Mouse (Mus musculus) hindbrain, embryonic 16.5 days (tissue): ENCODE measurements around the gene Zfp109. TPM values are rescaled to one million over a fixed set of nuclear protein-coding genes. Genes with fewer than 3 reads are reported as not detected.
A peak's percentile ranks its signal among the peaks of the same experiment; 100 is the strongest.
"Not testable (repeated sequence)": the region's sequence is repeated elsewhere in the genome, so short reads cannot be mapped to it uniquely, and the experiment has no call there.

Experiments used
- ATAC-seq: fragments of 200-750 bp; cut with Nextera tagmentation; 2 replicates; pipeline ENCODE4 v1.8.0; 2017; ENCODE audit warnings: moderate TSS enrichment, moderate library complexity
- H3K27ac ChIP-seq: fragments of 300-500 bp; sonication (generic); 2 replicates; pipeline ENCODE4 v1.5.1; 2014; ENCODE audit warnings: low read depth, mild to moderate bottlenecking, control low read depth, low read length, moderate library complexity
- H3K27me3 ChIP-seq: fragments of 300-500 bp; sonication (generic); replicated peaks from 2 replicates; pipeline ENCODE4 v1.6.1; 2014; ENCODE audit warnings: low read length; ENCODE audit not compliant: control insufficient read depth, insufficient read depth
- H3K36me3 ChIP-seq: fragments of 300-500 bp; sonication (generic); 2 replicates; pipeline ENCODE4 v1.6.1; 2014; ENCODE audit warnings: mild to moderate bottlenecking, low read length, moderate library complexity, mixed read lengths; ENCODE audit not compliant: control insufficient read depth, insufficient read depth
- H3K4me1 ChIP-seq: fragments of 300-500 bp; sonication (generic); 2 replicates; pipeline ENCODE4 v1.6.1; 2014; ENCODE audit warnings: low read depth, low read length; ENCODE audit not compliant: control insufficient read depth, insufficient read depth
- H3K4me2 ChIP-seq: fragments of 300-500 bp; sonication (generic); 2 replicates; pipeline ENCODE4 v1.6.1; 2014; ENCODE audit warnings: mild to moderate bottlenecking, low read length, control low read depth, moderate library complexity
- H3K4me3 ChIP-seq: fragments of 300-500 bp; sonication (generic); 2 replicates; pipeline ENCODE4 v1.5.1; 2014; ENCODE audit warnings: mild to moderate bottlenecking, low read length, control low read depth, moderate library complexity
- H3K9ac ChIP-seq: fragments of 300-500 bp; sonication (generic); 2 replicates; pipeline ENCODE4 v1.6.1; 2014; ENCODE audit warnings: low read depth, mild to moderate bottlenecking, control low read depth, low read length, moderate library complexity
- H3K9me3 ChIP-seq: fragments of 300-500 bp; sonication (generic); 2 replicates; pipeline ENCODE4 v1.6.1; 2014; ENCODE audit warnings: mild to moderate bottlenecking, low read length, moderate library complexity; ENCODE audit not compliant: control insufficient read depth
- WGBS: fragments of 180-500 bp; shearing (Covaris S2); extraction: QIAGEN DNeasy Blood & Tissue Kit; methylation state at CpG from one replicate; pipeline ENCODE4 v1.1.7; 2014; 5-methylcytosine and 5-hydroxymethylcytosine counted together
- polyA plus RNA-seq: library from polyadenylated mRNA; unstranded; fragments of >200 nt; fragmentation: Nextera tagmentation; extraction: Ambion mirVana; gene quantifications from 2 replicates; pipeline ENCODE4 v1.2.1, GENCODE M21; 2015

Gene Zfp109
- polyA plus RNA-seq: 4.2 and 4.9 TPM in 2 replicates

DNA sequence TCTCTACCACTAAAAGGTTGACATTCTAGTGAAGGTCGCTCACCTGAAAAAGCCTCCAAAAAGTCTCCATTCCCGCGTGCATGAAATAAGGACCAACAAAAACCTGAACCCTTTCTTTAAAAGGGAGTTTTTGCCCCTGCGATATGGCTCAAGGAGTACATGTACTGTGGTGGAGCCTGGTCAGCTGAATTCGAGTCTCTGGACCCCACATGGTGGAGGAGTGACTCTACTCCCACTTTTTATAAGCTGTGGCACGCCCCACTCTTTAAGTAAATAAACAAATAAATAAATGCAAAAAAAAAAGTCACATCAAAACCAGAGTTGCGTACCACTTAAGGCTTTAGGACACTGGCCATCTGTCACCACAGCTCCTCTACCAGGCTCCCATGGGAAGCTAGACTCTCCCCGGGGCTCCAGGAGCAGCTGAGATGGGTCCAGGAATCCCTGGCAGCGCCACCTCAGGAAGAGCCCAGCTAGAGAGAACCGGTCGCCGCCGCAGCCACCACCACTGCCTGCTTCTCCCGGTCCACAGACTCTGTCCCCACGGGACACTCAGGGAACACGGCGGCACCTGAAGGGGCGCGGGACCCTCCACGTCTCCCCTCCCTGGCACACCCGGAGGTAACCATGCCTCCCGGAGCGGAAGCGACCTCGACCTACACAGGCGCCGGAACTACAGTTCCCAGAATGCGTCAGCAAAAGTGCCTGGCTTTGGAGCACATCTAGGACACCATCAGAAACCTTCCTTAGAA, at the start of gene Zfp109:
Zfp109 (minus strand) TSS at position 521 of the 752 bp plus-strand sequence.
- no peaks in the 10 kb centered on the region for H3K27me3 ChIP-seq
- H3K4me3 ChIP-seq: peak within 1 kb of the TSS; percentile 73
- peaks cover 6% of the 10 kb centered on the region for H3K4me1 ChIP-seq
- H3K4me2 ChIP-seq: peak within 1 kb of the TSS; percentile 72
- peak within 1 kb of the TSS; percentile 81 for H3K9ac ChIP-seq
- peaks cover 2% of the 10 kb centered on the region; the same call in 1 of the 2 replicates for H3K9me3 ChIP-seq
- WGBS: 6% methylated on average over 25 of the region's 28 CpGs
- H3K27ac ChIP-seq: peak within 1 kb of the TSS; percentile 57; the same call in 1 of the 2 replicates
- peaks cover 5% of the 10 kb centered on the region; the same call in 1 of the 2 replicates for H3K36me3 ChIP-seq
- ATAC-seq: peak; percentile 95

DNA sequence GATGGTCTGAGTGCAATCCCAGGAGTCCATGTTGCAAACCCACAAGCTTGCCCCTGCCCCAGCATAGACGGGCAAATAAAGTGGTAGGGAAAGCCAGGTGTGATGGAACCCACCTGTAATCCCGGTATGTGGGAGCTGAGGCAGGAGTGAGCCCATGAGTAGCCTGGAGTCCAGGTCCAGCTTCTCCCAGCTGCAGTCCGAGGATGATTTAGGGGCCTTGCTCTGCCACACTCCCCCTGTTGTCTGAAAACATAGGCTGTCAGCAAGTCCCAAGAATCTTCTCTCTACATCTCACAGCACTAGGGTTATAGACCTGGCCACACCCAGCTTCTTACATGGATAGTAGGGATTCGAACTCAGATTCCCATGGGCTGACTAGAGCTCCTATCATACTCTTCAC, 49.6 kb upstream of the Zfp109 start:
- H3K9me3 ChIP-seq: no peaks in the 10 kb centered on the region
- no peaks in the 10 kb centered on the region for H3K4me1 ChIP-seq
- no peak overlapping the region for H3K27ac ChIP-seq
- WGBS: 80% methylated on average over 4 of the region's 4 CpGs
- no peak overlapping the region for H3K9ac ChIP-seq
- H3K36me3 ChIP-seq: peaks cover 34% of the 10 kb centered on the region
- no peak overlapping the region for H3K4me3 ChIP-seq
- H3K4me2 ChIP-seq: no peak overlapping the region
- no peaks in the 10 kb centered on the region for H3K27me3 ChIP-seq
- ATAC-seq: no peak

DNA sequence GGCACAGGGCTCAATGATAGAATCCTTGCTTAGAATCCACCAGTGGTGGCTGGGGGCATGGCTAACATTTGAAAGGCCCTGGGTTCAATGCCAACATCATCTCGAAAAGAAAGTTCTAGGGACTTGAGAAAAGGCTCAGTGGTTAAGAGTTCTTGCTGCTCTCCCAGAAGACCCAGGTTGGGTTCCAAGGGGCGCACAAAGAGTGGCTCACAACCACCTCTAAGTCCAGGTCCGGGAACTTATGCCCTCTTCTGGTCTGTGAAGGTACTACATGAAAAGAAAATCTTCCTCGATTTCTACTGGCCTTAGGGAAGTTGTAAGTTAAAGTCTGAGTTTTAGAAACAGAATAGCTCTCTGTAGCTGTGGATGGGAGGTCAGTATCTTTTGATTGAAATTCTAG, 48.7 kb upstream of the Zfp109 start:
- 51% methylated on average over 4 of the region's 4 CpGs for WGBS
- H3K9me3 ChIP-seq: no peaks in the 10 kb centered on the region
- ATAC-seq: no peak

GRCm38 (mm10) chr7:24280858-24281145, 43.4 kb upstream of the Zfp109 start:
- no peaks in the 10 kb centered on the region; the same call in none of the 2 replicates for H3K36me3 ChIP-seq
- no peak overlapping the region for H3K27ac ChIP-seq
- no peaks in the 10 kb centered on the region for H3K4me1 ChIP-seq
- H3K4me2 ChIP-seq: no peak overlapping the region
- WGBS: 67% methylated on average over 4 of the region's 4 CpGs
- H3K4me3 ChIP-seq: no peak overlapping the region
- H3K9me3 ChIP-seq: no peaks in the 10 kb centered on the region
- ATAC-seq: 0 out of 2 replicates have a peak, but pooled peaks have one; percentile 17
- H3K9ac ChIP-seq: no peak overlapping the region
- H3K27me3 ChIP-seq: no peaks in the 10 kb centered on the region

More for the DNA sequence above, 48.7 kb upstream of the Zfp109 start:
- peaks cover 26% of the 10 kb centered on the region for H3K36me3 ChIP-seq
- H3K4me2 ChIP-seq: no peak overlapping the region
- no peak overlapping the region for H3K27ac ChIP-seq
- H3K9ac ChIP-seq: no peak overlapping the region
- no peaks in the 10 kb centered on the region for H3K27me3 ChIP-seq
- no peak overlapping the region for H3K4me3 ChIP-seq
- H3K4me1 ChIP-seq: no peaks in the 10 kb centered on the region

- H3K4me3 ChIP-seq: no peak overlapping the region
- H3K27me3 ChIP-seq: no peaks in the 10 kb centered on the region
- H3K36me3 ChIP-seq: peaks cover 2% of the 10 kb centered on the region
- no peaks in the 10 kb centered on the region for H3K4me1 ChIP-seq
- no peak overlapping the region for H3K4me2 ChIP-seq
- H3K9me3 ChIP-seq: no peaks in the 10 kb centered on the region
- H3K9ac ChIP-seq: no peak overlapping the region
- ATAC-seq: peak; percentile 24; the same call in 1 of the 2 replicates
- H3K27ac ChIP-seq: no peak overlapping the region
- WGBS: 58% methylated on average over 10 of the region's 10 CpGs
Measured at GRCm38 (mm10) chr7:24280031-24280857, 42.9 kb upstream of the Zfp109 start.

DNA sequence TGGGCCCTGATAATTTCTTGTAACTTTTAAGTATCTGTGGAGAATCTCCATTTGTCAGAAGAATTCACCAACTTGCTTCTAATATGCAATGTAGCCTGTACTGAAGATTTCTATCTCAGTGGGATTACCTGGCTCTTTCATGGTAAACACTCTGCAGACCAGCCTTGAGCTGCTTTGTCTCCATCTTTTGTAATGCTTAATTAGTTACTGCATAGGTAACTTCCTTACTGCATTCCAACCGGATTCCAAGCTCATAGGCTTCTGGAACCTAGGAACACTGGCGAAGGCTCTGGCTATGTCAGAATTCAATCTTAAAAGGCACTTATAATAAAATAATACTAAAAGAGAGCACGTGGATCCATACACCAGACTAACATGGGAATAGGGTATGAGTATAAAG, 41.4 kb upstream of the Zfp109 start:
- H3K4me3 ChIP-seq, ATAC-seq, H3K9ac ChIP-seq, H3K4me2 ChIP-seq, H3K9me3 ChIP-seq, H3K27ac ChIP-seq, H3K27me3 ChIP-seq, H3K4me1 ChIP-seq: not testable (repeated sequence)
- WGBS: 84% methylated on average over 3 of the region's 3 CpGs
- peaks cover 15% of the 10 kb centered on the region for H3K36me3 ChIP-seq

- Histone ChIP-seq H3K27ac (no peak overlapping the region), H3K4me3 (no peak overlapping the region), H3K9ac (no peak overlapping the region), H3K4me1 (peaks cover 6% of the 10 kb centered on the region; the same call in 1 of the 2 replicates), H3K27me3 (no peaks in the 10 kb centered on the region), H3K36me3 (peaks cover 17% of the 10 kb centered on the region), H3K9me3 (no peaks in the 10 kb centered on the region), H3K4me2 (no peak overlapping the region)
- WGBS: 96% methylated on average over 4 of the region's 4 CpGs
- ATAC-seq: no peak
Measured at GRCm38 (mm10) chr7:24274456-24274855, 37.1 kb upstream of the Zfp109 start.

DNA sequence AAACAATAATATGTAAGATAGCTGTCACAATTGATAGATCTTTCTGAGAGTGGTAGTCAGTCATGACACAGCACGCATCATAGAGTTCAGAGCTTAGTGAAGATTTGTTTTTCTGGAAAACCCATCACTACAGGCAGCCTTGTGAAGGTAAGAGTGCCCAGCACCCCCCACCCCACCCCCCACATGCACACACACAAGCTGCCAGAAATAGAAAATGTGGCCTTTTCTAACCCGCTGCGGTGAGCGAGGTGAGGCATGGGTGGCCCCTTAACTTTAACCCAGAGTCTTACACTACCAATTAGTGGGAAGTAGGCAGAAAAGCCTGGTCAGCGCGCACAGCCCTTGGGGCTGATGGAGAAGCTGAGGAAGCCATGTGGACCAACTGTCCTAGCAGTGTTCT, 33.8 kb upstream of the Zfp109 start:
- no peak for ATAC-seq
- 98% methylated on average over 6 of the region's 6 CpGs for WGBS
- no peak overlapping the region for H3K4me3 ChIP-seq
- no peak overlapping the region for H3K9ac ChIP-seq
- peaks cover 6% of the 10 kb centered on the region; the same call in 1 of the 2 replicates for H3K4me1 ChIP-seq
- H3K4me2 ChIP-seq: no peak overlapping the region
- peaks cover 17% of the 10 kb centered on the region for H3K36me3 ChIP-seq
- H3K27me3 ChIP-seq: no peaks in the 10 kb centered on the region
- no peaks in the 10 kb centered on the region for H3K9me3 ChIP-seq
- H3K27ac ChIP-seq: no peak overlapping the region

DNA sequence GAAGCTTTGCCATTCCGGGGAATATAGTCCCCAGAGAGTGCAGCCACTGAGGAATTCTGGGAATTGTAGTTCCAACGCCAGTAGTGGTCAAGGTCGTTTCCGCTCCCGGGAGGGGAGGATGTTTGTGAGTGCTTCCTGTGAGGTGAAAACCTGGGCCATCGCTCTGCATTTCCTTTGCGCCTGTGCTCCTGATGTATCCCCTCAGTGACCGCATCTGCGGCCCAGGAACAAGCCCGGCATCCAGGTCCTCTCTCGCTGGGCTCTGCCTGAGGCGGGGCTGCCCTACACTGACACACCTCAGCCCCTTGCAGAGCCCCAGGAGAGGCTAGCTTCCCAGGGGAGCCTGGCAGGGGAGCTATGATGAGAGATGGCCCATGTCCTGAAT, 32.9 kb upstream of the Zfp109 start, which contains the start of gene Zfp93:
Zfp93 (plus strand) TSS at position 133 of the 385 bp plus-strand sequence.
- Histone ChIP-seq H3K36me3 (peaks cover 16% of the 10 kb centered on the region), H3K9ac (peak within 1 kb of the TSS; percentile 94), H3K27ac (peak within 1 kb of the TSS; percentile 84), H3K9me3 (no peaks in the 10 kb centered on the region), H3K4me1 (peaks cover 6% of the 10 kb centered on the region; the same call in 1 of the 2 replicates), H3K27me3 (no peaks in the 10 kb centered on the region), H3K4me3 (peak within 1 kb of the TSS; percentile 73), H3K4me2 (peak within 1 kb of the TSS; percentile 91)
- 0% methylated on average over 12 of the region's 12 CpGs for WGBS
- ATAC-seq: peak; percentile 95
